1 mouse cellular context compared by ENCODE assay signal in the genomic region with DNA sequence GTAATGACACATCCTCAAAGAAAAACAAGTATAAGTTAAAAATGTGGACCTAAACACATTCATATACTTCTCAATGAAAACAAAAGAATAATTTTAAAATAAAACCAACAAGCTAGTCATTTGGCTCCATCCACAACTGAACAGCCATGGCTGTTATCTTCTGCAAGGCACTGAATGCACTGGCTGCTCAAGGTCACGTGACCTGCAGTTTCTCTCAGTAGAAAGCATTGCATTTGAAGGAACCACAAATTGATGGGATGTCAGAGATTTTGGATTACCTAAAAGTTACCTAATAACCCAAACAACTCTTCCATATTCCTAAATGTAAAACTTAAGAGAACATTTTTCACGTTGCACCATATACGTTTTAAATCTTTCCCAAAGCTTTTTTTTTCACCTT.
TF ChIP-seq lines count a peak whose summit lies in the region.

No protein-coding gene starts in this region.

TF ChIP-seq in CH12.LX, 34 proteins besides CTCF, POLR2A, EP300 and RAD21 (continued from another document):
- TF ChIP-seq E2F4 (IDR thresholded peaks at IDR 0.05; ENCODE audit: insufficient replicate concordance, low read depth, low read length) (no peak), JUN (IDR thresholded peaks at IDR 0.05; ENCODE audit: insufficient read depth, low read depth, low read length) (no peak), ZKSCAN1 (IDR thresholded peaks at IDR 0.05; ENCODE audit: borderline replicate concordance, low read depth, low read length) (no peak), GABPA (IDR thresholded peaks at IDR 0.05; ENCODE audit: insufficient replicate concordance, low read depth, low read length) (no peak), HCFC1 (IDR thresholded peaks at IDR 0.05; ENCODE audit: low read depth, low read length) (no peak), CHD2 (IDR thresholded peaks at IDR 0.05; ENCODE audit: low read length) (no peak), TBP (conservative IDR thresholded peaks at IDR 0.05; ENCODE audit: low read depth, low read length) (no peak), MAX (IDR thresholded peaks at IDR 0.05; ENCODE audit: low read length) (no peak), MYC (IDR thresholded peaks at IDR 0.05; ENCODE audit: low read depth, low read length) (no peak)
